Mouse (Mus musculus) cortical plate, adult 2 months (tissue): ENCODE results near the gene Map7d1.

ENCODE experiments used
- CTCF ChIP-seq: fragments of 200-500 bp; IDR thresholded peaks from 2 replicates; pipeline ENCODE4 v1.5.1; 2011; ENCODE audit warnings: mild to moderate bottlenecking, control low read depth, low read length; ENCODE audit not compliant: insufficient read depth; ENCODE audit errors: extremely low read depth
- POLR2A ChIP-seq: fragments of 200-500 bp; IDR thresholded peaks from 2 replicates; pipeline ENCODE4 v1.6.1; 2011; ENCODE audit warnings: mild to moderate bottlenecking, low read length, control low read depth; ENCODE audit not compliant: insufficient read depth; ENCODE audit errors: extremely low read depth

DNA sequence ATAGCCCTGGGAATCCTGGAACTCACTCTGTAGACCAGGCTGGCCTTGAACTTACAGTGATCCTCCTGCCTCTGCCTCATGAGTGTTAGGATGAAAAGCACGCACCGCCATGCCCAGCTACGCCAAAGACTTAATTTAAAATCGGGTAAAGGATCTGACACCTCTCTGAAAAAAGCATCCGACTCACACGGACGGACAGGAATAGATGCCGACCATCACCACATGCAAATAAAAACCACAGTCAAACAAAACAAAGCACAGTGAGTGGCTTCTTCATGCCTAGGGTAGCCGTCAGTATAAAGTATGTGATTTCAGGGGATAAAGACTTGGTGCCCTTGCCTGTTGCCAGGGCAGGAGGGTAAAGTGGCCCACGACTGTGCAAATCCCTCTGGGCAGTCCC, 36.1 kb downstream of the Map7d1 start:
- TF ChIP-seq CTCF (no peak), POLR2A (no peak)
